Mouse (Mus musculus) stomach, embryonic 14.5 days (tissue): Measurements from ENCODE around the gene Rps26. TPM values are rescaled to one million over a fixed set of nuclear protein-coding genes. Genes with fewer than 3 reads are reported as not detected.

Source experiments
- ATAC-seq: fragments of 200-750 bp; cut with Nextera tagmentation; 2 replicates; pipeline ENCODE4 v1.8.0; 2017; ENCODE audit warnings: low read depth, moderate TSS enrichment; ENCODE audit not compliant: insufficient number of reproducible peaks, insufficient read depth, low FRiP score
- H3K27ac ChIP-seq: fragments of 300-500 bp; sonication (generic); 2 replicates; pipeline ENCODE4 v1.5.1; 2014; ENCODE audit warnings: mild to moderate bottlenecking, low read length, moderate library complexity, mixed read lengths
- H3K27me3 ChIP-seq: fragments of 300-500 bp; sonication (generic); 2 replicates; pipeline ENCODE4 v1.6.1; 2014; ENCODE audit warnings: low read length, control low read depth, mixed read lengths; ENCODE audit not compliant: control insufficient read depth, insufficient read depth
- H3K36me3 ChIP-seq: fragments of 300-500 bp; sonication (generic); 2 replicates; pipeline ENCODE4 v1.6.1; 2014; ENCODE audit warnings: mild to moderate bottlenecking, control low read depth, low read length, moderate library complexity, mixed read lengths; ENCODE audit not compliant: control insufficient read depth, insufficient read depth
- H3K4me1 ChIP-seq: fragments of 300-500 bp; sonication (generic); 2 replicates; pipeline ENCODE4 v1.6.1; 2014; ENCODE audit warnings: low read length, control low read depth, mixed read lengths; ENCODE audit not compliant: control insufficient read depth, insufficient read depth
- H3K4me2 ChIP-seq: fragments of 300-500 bp; sonication (generic); replicated peaks from 2 replicates; pipeline ENCODE4 v1.6.1; 2014; ENCODE audit warnings: low read depth, low read length, control low read depth
- H3K4me3 ChIP-seq: fragments of 300-500 bp; sonication (generic); 2 replicates; pipeline ENCODE4 v1.5.1; 2014; ENCODE audit warnings: low read depth, low read length, control low read depth
- H3K9ac ChIP-seq: fragments of 300-500 bp; sonication (generic); replicated peaks from 2 replicates; pipeline ENCODE4 v1.6.1; 2014; ENCODE audit warnings: low read depth, mild to moderate bottlenecking, control low read depth, low read length, moderate library complexity, mixed read lengths
- H3K9me3 ChIP-seq: fragments of 300-500 bp; sonication (generic); 2 replicates; pipeline ENCODE4 v1.6.1; 2016; ENCODE audit warnings: low read depth, low read length, control low read depth; ENCODE audit not compliant: control insufficient read depth
- WGBS: fragments of 180-500 bp; shearing (Covaris S2); extraction: QIAGEN DNeasy Blood & Tissue Kit; methylation state at CpG from one replicate; pipeline ENCODE4 v1.1.7; 2014; 5-methylcytosine and 5-hydroxymethylcytosine counted together
- polyA plus RNA-seq: library from polyadenylated mRNA; unstranded; fragments of >200 nt; fragmentation: Nextera tagmentation; extraction: Ambion mirVana; gene quantifications from 2 replicates; pipeline ENCODE4 v1.2.1, GENCODE M21; 2014

Rps26 gene
- polyA plus RNA-seq, 1 experiment from 2014 or later: 1,216 TPM

- no peaks in the 10 kb centered on the region; the same call in none of the 2 replicates for H3K27me3 ChIP-seq
- H3K4me1 ChIP-seq: peaks cover 5% of the 10 kb centered on the region; the same call in 1 of the 2 replicates
- H3K27ac ChIP-seq: peak within 1 kb of the TSS; percentile 97
- H3K4me2 ChIP-seq: peak within 1 kb of the TSS; percentile 94
- peak; percentile 65 for ATAC-seq
- H3K4me3 ChIP-seq: peak within 1 kb of the TSS; percentile 64
- no peaks in the 10 kb centered on the region for H3K36me3 ChIP-seq
- under 1% methylated on average over 43 of the region's 43 CpGs for WGBS
- no peaks in the 10 kb centered on the region for H3K9me3 ChIP-seq
- peak within 1 kb of the TSS; percentile 37 for H3K9ac ChIP-seq
These were observed 36.9 kb downstream of the Rps26 start, which contains the start of gene Erbb3 for GRCm38 (mm10) chr10:128589464-128590192. Gene Erbb3 (minus strand): TSS chr10:128589652.

- Histone ChIP-seq H3K27ac (peak overlapping the region; percentile 97), H3K27me3 (no peaks in the 10 kb centered on the region; the same call in none of the 2 replicates), H3K4me3 (peak overlapping the region; percentile 64), H3K36me3 (no peaks in the 10 kb centered on the region), H3K4me1 (peaks cover 7% of the 10 kb centered on the region; the same call in 1 of the 2 replicates), H3K4me2 (peak overlapping the region; percentile 94), H3K9me3 (no peaks in the 10 kb centered on the region), H3K9ac (peak overlapping the region; percentile 37)
- WGBS: 2% methylated on average over 23 of the region's 23 CpGs
- no peak for ATAC-seq
These were observed 37.6 kb downstream of the Rps26 start for GRCm38 (mm10) chr10:128588775-128589463.

GRCm38 (mm10) chr10:128588136-128588535 lies 38.4 kb downstream of the Rps26 start:
- Histone ChIP-seq H3K27me3 (no peaks in the 10 kb centered on the region; the same call in none of the 2 replicates), H3K9ac (0 out of 2 replicates have a peak overlapping the region, but pooled peaks have one; percentile 10), H3K27ac (peak overlapping the region; percentile 80; the same call in 1 of the 2 replicates), H3K4me1 (peaks cover 12% of the 10 kb centered on the region), H3K4me2 (peak overlapping the region; percentile 94), H3K4me3 (peak overlapping the region; percentile 64), H3K36me3 (no peaks in the 10 kb centered on the region), H3K9me3 (no peaks in the 10 kb centered on the region)
- no peak for ATAC-seq
- 15% methylated on average over 1 of the region's 1 CpGs for WGBS

GRCm38 (mm10) chr10:128587697-128588096 lies 38.9 kb downstream of the Rps26 start:
- H3K9ac ChIP-seq: peak overlapping the region; percentile 10; the same call in 1 of the 2 replicates
- H3K36me3 ChIP-seq: no peaks in the 10 kb centered on the region
- H3K4me1 ChIP-seq: peaks cover 12% of the 10 kb centered on the region
- WGBS: 47% methylated on average over 8 of the region's 8 CpGs
- H3K4me2 ChIP-seq: peak overlapping the region; percentile 94
- peak overlapping the region; percentile 80 for H3K27ac ChIP-seq
- peak overlapping the region; percentile 64 for H3K4me3 ChIP-seq
- H3K27me3 ChIP-seq: no peaks in the 10 kb centered on the region; the same call in none of the 2 replicates
- ATAC-seq: no peak
- H3K9me3 ChIP-seq: no peaks in the 10 kb centered on the region

- Histone ChIP-seq H3K9me3 (no peaks in the 10 kb centered on the region), H3K36me3 (no peaks in the 10 kb centered on the region), H3K4me2 (peak overlapping the region; percentile 94; the same call in 1 of the 2 replicates), H3K4me1 (peaks cover 12% of the 10 kb centered on the region), H3K27me3 (no peaks in the 10 kb centered on the region; the same call in none of the 2 replicates), H3K9ac (no peak overlapping the region), H3K4me3 (peak overlapping the region; percentile 64), H3K27ac (peak overlapping the region; percentile 80)
- WGBS: 38% methylated on average over 4 of the region's 4 CpGs
- no peak for ATAC-seq
These were observed 39.4 kb downstream of the Rps26 start for GRCm38 (mm10) chr10:128587120-128587519.

- peak overlapping the region; percentile 94; the same call in 1 of the 2 replicates for H3K4me2 ChIP-seq
- H3K36me3 ChIP-seq: no peaks in the 10 kb centered on the region
- H3K4me3 ChIP-seq: no peak overlapping the region; the same call in 1 of the 2 replicates
- H3K27ac ChIP-seq: peak overlapping the region; percentile 80; the same call in 1 of the 2 replicates
- peaks cover 12% of the 10 kb centered on the region for H3K4me1 ChIP-seq
- 10% methylated on average over 1 of the region's 1 CpGs for WGBS
- peak; percentile 12; the same call in 1 of the 2 replicates for ATAC-seq
- no peaks in the 10 kb centered on the region for H3K9me3 ChIP-seq
- peak overlapping the region; percentile 18; the same call in 1 of the 2 replicates for H3K9ac ChIP-seq
- H3K27me3 ChIP-seq: no peaks in the 10 kb centered on the region; the same call in none of the 2 replicates
These were observed 40.0 kb downstream of the Rps26 start for GRCm38 (mm10) chr10:128586546-128586945.

- H3K27ac ChIP-seq: peak overlapping the region; percentile 69; the same call in 1 of the 2 replicates
- peak; percentile 82 for ATAC-seq
- 5% methylated on average over 4 of the region's 4 CpGs for WGBS
These were observed 42.2 kb downstream of the Rps26 start for GRCm38 (mm10) chr10:128584386-128584785.

GRCm38 (mm10) chr10:128583644-128584043 lies 42.9 kb downstream of the Rps26 start:
- peak overlapping the region; percentile 10; the same call in 1 of the 2 replicates for H3K4me2 ChIP-seq
- H3K27ac ChIP-seq: peak overlapping the region; percentile 69; the same call in 1 of the 2 replicates
- H3K4me1 ChIP-seq: peaks cover 12% of the 10 kb centered on the region
- H3K9ac ChIP-seq: no peak overlapping the region
- no peaks in the 10 kb centered on the region for H3K9me3 ChIP-seq
- ATAC-seq: peak; percentile 39; the same call in 1 of the 2 replicates
- no peaks in the 10 kb centered on the region; the same call in 1 of the 2 replicates for H3K27me3 ChIP-seq
- no peak overlapping the region for H3K4me3 ChIP-seq
- WGBS: 18% methylated on average over 7 of the region's 7 CpGs
- H3K36me3 ChIP-seq: no peaks in the 10 kb centered on the region; the same call in 1 of the 2 replicates

More at GRCm38 (mm10) chr10:128584386-128584785, 42.2 kb downstream of the Rps26 start:
- no peak overlapping the region for H3K9ac ChIP-seq
- H3K4me1 ChIP-seq: peaks cover 12% of the 10 kb centered on the region
- H3K27me3 ChIP-seq: no peaks in the 10 kb centered on the region; the same call in none of the 2 replicates
- H3K4me3 ChIP-seq: no peak overlapping the region
- no peaks in the 10 kb centered on the region for H3K9me3 ChIP-seq
- peak overlapping the region; percentile 10; the same call in 1 of the 2 replicates for H3K4me2 ChIP-seq
- H3K36me3 ChIP-seq: no peaks in the 10 kb centered on the region
